Mouse (Mus musculus): Measurements from ENCODE around the gene Ehhadh. TPM values are rescaled to one million over a fixed set of nuclear protein-coding genes. Genes with fewer than 3 reads are reported as not detected.
"Not testable (repeated sequence)": the region's sequence is repeated elsewhere in the genome, so short reads cannot be mapped to it uniquely, and the experiment has no call there.

The Ehhadh gene
- polyA plus RNA-seq, 1 experiment from 2014 or later: 9.9 TPM

DNA sequence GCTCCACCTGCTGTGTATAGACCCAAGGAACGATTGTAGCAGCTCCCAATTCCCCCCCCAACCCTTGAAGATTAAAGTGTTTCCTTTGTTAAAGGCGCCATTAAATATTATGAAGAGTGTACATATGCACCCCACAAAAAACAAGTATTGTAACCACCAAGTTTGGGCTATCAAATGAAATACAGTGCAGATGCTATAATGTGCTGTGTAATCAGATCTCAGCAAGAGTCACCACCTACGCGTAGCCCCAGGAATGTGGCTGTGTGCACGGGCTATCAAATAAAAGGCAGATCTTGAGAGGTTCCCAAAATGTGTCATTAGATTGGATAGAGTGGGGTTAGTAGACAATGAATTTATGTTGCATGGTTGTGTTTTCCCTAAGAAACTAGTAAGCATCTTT, 7.5 kb upstream of the Ehhadh start:
- DNase-seq (ENCODE audit: low spot score): peak; percentile 30

DNA sequence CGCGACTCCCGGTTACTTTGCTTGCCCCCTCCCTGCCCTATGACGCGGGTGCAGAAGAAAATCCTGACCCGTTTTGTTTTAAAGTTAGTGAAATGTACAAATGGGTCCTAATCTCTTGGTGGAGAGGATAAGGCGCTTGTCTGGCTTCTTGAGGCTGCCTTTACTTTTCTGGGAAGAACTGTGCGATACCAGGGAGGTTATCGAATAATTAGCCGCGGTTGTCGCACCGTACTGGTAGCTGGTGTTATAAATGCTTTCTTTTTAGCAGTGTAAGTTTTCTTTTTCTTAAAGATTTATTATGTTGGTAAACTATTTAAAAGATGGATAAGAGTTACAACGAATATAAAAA, 7.1 kb upstream of the Ehhadh start:
- DNase-seq (ENCODE audit: low spot score): no peak

DNA sequence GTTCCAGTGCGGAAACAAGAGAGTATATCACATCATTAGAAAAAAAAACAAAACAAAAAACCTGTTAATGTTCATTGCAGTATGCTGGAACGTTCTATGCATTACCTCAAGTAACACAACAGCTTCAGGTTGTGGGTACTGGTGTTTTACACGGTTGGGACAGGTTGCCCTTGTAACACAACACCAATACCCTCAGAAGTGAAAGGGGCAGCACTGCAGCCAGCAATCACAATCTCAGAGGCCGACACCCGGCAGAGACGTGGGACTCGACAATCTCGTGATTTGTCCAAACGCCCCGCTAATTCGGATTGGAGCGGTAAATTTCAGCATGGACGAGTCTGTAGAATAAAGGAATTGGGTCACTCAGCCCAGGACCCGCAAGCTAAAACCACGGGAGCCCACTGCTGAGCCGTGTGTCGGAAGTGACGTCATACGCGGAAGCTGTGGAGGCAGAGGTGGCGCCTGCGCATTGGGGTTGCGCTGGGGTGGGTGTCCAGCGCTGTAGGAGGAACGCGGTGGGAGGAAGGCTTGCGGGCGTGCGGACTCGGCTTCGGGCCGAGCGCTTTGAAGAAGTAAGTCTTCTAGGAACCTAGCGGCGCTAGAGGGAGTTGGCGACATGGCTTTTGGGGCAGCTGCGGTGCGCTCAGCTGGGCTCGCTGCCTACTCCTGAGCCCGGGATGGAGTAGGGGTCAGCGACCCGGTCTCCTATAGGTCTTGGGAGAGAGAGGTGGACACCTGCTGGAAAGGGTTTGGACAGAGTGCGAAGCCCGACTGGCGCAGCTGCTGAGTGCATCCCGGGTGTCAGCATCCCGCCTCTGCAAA, 6.5 kb upstream of the Ehhadh start, which contains the start of gene Map3k13:
Map3k13 (plus strand) TSS at position 472 of the 822 bp plus-strand sequence.
- peak; percentile 94 for DNase-seq (ENCODE audit: low spot score)

DNA sequence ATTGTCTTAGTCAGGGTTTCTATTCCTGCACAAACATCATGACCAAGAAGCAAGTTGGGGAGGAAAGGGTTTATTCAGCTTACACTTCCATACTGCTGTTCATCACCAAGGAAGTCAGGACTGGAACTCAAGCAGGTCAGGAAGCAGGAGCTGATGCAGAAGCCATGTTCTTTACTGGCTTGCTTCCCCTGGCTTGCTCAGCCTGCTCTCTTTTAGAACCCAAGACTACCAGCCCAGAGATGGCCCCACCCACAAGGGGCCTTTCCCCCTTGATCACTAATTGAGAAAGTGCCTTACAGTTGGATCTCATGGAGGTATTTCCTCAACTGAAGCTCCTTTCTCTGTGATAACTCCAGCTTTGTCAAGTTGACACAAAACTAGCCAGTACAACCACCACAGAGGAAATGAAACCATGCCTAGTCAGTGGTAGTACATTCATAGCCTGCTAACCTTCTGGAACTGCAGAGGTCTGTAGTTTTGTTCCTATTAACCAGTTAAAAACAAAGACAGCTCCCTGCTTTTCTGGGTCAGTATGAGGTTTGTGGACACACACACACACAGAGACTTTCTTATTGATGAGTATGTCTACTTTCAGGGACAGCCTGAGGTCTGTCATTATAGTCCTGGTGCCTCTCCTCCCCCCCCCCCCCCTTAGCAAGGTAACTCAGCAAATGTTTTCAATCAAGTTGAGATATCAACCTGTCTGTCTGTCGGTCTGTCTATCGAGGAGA, 5.6 kb upstream of the Ehhadh start:
- not testable (repeated sequence) for DNase-seq (ENCODE audit: low spot score)

DNA sequence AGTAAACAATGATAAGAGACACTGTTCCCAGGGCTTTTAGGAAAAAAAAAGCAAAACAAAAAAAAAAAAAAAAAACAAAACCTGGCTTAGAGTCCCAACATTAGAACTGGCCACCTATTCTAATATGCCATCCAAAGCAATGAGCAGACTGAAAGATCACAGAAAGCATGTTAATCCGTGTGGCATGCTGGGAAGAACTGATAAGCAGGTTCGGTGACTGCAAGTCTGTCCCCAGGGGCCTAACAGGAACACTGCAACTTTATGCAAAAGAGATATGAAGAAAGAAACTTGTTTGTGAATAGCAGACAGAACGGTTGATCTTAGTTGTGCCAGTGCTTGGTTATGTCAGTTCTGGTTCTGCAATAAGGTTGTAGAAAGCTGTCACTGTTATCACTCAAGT, 4.2 kb upstream of the Ehhadh start:
- DNase-seq (ENCODE audit: low spot score): no peak

DNA sequence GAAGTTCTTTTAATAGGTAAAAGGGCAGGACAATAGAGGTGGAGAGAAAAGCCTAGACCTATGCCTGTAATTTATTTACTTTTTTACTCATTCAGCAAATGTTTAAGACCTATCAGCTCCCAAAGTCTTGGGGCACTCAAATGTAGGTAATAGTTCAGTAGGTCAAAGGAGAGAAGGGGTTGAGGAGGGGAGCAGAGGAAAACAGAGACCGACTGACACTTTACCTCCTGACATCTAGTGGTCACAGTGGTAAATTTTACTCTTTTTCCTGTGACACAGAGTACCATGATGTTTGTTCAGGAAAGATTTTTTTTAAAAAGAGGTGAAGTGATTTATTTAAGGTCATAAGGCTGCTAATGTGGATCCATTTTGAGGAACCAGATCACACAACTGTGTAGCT, 2.9 kb upstream of the Ehhadh start:
- no peak for DNase-seq (ENCODE audit: low spot score)

DNA sequence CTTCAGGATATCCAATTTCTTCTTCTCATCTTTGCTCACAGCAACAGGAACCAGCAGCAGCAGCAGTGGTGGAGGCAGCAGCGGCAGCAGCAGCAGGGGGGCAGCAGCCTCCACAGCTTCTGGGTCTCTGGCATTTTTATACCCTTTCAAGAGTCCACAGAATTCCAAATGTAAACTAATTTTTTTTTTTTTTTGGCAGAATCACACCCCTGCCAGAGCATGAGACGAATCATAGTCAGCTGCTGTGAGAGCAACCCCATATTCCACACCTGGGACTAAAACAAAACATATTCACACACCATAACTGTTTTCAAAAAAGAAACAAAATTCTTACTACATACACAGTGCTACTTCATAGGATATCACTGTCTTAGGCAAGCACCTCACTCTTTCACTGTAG, 1.6 kb upstream of the Ehhadh start:
- DNase-seq (ENCODE audit: low spot score): no peak

DNA sequence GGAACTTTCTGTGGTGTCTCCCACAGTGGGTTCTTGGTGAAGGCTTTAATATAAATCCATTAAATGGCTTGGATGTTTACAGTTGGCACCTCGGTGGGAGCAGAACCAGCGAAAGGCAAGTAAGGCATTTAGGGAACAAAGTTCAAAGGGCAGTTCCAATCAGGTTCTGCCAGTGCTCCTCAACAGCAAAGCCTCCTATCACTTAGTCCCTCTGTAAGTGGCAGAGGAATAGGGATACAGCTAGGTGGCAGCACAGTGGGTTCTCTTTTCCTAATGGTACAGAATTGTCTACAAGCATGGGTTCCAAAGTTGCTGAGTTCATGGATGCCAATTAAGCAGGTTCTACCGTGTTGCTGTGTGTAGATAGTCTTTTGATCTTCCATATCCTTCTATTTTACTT, 974 bp upstream of the Ehhadh start:
- no peak for DNase-seq (ENCODE audit: low spot score)

DNA sequence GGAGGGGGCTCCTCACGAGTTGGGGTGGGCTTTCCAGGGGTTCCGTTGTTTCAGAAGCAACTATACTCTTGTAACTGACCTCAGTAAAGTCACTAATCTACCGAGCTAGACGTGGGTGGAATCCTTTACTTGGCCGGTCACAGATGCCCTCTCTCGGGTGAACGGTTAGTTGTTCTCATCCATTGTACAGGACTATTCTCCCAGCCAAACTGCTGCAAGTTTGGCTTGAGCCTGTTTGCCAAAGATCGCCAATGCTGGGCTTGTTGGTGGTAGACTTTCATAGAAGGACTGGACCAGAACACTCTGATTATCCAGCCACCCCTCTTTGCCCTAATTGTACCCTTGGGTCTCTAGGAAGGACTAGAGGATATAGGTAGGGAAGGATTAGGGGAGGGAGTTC, 1.3 kb downstream of the Ehhadh start:
- no peak for DNase-seq (ENCODE audit: low spot score)

DNA sequence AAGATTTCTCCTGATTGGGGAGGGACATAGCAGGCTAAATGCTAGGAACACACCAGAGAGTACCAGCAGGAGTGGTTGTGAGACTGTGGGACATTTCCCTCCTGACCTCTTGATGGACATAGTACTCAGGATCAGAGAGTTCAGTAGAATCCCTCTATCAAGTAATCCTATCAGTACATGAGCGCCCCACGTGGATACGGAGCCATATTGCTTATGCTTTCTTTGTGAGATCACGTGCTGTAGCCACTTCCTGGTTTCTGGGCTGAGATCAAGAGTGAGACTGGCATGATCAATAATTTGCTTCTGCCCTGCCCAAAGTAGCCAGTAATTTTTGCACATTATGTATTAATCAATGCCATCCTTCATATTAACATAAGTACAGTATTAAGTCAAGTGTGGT, 2.6 kb downstream of the Ehhadh start:
- DNase-seq (ENCODE audit: low spot score): no peak

DNA sequence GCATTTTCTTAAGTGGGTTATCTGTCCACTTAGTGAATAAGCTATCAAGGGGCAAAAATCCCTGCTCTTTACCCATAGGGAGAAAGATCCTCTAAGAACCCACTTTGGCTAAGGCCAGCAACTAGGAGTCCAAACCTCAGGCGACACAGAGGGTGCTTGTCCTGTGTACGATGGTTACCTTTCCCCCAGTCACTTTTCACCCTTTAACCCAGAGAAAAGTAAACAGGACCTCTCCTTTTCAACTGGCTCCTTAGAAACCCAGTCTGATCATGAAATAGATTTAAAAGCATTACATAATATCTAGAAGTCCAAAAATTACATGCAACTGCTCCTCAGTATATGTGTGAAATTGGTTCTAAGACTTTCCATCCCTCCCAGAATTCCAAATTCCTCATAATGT, 4.8 kb downstream of the Ehhadh start:
- no peak for DNase-seq (ENCODE audit: low spot score)

DNA sequence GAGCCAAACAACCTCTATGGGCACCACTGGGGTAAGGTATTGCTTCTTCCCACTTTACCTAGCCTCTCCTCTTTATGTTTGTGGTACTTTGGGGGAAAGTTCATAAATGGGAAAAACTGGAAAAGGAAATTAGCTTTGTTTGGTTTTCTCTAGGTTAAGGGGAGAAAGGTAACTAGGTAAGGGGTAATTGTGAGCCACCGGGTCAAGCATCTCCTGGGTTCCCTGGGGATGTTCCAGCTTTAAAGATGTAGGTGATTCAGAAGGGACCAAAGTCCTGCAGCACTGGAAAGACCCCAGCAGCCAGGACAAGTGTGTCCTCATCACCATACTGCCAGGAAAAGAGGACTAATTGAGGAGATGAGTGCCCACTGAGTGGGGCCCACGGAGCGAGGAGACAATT, 5.7 kb downstream of the Ehhadh start:
- no peak for DNase-seq (ENCODE audit: low spot score)

DNA sequence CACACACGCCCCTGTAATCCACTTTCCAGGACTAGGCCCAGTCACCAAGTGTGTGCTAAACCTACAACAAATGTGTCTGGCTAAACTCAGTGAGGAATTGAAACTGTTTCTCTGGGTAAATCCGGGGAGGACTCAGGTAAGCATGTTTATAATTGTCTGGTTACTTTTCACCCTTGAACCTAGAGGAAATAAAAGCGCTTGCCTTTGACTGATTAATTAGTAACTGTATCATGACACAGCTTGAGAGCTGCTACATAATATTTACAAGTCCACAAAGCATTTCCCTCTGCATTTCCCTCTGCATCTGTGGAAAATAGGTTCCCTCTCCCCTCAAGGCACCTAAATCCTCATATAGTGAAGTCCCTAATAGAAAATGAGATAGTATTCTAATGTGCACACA, 6.3 kb downstream of the Ehhadh start:
- no peak for DNase-seq (ENCODE audit: low spot score)

DNA sequence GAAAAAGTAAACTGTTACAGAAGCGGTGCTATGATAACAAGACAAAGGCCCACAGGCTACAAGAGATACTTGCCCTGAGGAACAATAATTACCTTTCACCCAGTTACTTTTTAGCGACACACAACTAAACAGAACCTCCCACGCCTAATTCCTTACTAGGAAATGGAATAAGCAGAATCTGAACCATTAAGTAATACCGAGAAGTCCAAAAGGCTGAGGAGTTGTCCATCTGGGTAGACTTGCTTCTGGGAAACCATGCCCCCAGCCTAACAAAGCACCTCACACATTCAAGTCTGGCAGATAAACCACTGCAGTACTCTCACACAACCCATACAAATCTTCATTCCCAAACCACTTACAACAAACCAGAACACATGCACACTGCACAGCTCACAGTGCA, 8.5 kb downstream of the Ehhadh start:
- no peak for DNase-seq (ENCODE audit: low spot score)

DNA sequence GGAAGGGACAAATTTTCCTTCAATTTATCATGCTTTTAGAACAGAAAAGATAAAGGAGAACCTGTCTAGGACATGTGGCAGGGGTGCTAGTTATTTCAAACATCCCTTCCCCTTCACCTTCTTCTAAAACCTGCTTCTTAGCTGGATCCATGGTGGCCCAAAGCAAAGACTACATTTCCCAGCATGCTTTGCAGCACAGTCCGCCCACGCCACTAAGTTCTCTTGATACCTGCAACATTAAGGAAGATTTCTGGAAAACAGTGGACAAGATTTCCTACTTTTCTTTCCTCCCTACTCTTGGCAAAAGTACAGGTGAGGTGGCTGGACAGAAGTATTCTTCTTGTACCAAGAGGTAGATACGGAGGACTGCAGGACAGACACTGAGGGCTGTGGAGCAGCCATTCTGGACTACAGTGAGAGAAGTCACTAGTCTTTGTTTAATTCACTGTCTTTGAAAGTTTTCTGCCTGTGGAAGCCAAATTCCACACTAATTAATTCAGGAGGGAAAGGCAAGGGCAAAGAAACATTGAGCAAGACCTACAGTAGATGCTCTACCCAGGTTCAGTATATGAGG, 9.2 kb downstream of the Ehhadh start:
- DNase-seq (ENCODE audit: low spot score): peak; percentile 37

DNA sequence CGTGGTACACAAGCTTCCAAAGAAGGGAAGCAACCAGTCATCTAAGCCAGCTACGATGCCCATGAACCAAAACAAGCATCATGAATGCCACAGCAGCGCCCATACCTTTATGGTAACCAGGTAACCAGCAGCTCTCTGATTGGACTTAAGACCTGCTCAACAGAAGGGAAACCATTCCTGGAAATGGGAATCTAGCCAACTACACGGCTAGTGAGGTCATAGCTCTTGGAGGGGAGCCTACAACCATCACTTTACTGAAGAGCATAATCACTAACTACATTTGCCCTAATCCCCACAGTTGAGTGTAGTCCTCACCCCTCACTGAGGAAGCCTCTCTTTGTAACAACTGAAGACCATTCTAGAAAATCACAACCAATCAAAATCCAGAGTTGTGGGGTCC, 12.9 kb downstream of the Ehhadh start:
- DNase-seq (ENCODE audit: low spot score): no peak

DNA sequence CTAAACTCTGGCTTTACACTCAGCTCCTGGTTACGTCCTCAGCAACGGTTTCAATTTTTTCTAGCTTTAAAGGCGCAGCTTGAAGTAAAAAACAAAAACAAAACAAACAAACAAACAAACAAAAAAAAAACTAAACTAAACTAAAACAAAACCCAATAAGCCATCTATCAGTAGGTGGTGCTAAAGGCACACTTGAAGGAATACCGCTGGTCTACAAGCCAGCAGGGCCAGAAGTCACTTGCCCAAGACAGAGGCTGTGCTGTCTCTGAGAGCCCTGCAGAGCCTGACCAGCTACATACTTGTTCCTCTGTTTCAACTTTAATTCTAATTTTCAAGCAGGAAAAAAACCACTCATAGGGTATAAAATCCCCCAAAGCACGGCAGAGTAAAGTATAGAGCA, 17.9 kb downstream of the Ehhadh start:
- DNase-seq (ENCODE audit: low spot score): no peak

DNA sequence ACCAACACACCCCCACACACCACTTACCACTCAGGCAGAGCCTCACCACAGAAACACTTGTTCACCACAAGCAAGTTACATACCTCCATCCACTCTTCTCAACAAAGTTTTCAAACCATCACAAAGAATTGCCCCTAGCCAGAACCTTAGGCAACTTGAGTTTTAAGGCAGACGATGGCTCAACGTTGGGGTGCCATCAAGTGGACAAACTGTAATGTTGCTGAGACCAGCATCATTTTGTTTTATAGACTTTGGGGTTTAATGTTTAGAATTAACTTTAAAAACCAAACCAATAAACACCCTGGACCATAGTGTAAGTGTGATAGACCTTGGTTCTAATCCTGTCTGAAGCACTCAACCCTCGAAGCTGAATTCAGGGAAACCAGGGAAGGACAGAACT, 19.4 kb downstream of the Ehhadh start:
- DNase-seq (ENCODE audit: low spot score): no peak

DNA sequence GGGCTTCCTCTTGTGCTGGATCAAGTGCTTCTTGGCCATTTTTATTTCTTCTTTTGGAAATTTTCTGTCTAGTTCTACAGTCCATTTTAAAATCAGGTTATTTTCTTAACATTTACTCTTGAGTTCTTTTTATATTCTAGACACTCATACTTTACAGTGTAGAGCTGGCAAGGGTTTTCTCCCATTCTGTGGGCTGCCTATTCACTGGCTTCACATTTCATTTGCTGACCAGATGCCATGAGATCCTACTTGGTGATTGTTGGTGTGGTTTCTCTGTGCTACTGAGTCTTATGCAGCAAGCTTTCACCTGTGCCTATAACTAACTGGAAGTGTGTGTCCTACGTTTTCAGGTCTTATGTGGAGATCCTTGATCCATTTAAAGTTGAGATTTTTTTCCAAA, 29.2 kb downstream of the Ehhadh start:
- DNase-seq (ENCODE audit: low spot score): no peak

DNA sequence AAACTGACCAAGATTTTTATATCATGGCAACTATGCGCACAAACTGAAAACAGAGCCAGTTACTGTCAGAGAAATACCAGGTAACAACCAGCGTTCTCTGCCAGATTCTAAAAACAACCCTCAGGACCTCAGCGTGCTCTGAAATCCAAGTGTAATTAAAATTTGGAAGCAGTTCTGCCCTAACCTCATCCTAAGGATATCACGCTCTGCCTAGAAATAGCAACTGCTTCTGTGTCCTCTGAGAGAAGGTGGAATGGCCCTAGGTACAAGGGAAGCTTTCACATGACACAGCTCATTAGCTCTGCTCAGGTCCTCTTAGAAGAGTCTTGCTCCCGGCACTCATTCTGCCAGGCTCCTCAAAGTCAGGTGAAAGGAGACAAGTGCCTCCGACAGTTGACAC, 44.2 kb downstream of the Ehhadh start:
- DNase-seq (ENCODE audit: low spot score): no peak

DNA sequence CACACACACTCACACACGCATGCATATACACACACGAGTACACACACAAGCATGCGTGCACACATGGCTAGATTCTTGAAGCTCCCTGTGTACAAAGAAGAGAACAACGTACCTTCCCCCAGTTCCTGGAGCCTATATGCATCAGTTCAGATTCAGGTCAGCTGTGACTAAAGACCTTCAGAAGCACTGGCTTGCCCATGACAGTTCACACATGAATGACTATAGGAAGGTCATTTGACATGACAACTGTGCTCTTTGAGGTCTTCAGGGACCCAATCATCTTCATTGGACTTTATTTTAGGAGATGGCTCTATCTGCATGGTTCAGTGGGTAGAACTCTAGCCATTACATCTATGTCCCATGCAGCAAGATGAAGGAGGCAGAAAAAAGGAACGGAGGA, 44.7 kb downstream of the Ehhadh start:
- no peak for DNase-seq (ENCODE audit: low spot score)

DNA sequence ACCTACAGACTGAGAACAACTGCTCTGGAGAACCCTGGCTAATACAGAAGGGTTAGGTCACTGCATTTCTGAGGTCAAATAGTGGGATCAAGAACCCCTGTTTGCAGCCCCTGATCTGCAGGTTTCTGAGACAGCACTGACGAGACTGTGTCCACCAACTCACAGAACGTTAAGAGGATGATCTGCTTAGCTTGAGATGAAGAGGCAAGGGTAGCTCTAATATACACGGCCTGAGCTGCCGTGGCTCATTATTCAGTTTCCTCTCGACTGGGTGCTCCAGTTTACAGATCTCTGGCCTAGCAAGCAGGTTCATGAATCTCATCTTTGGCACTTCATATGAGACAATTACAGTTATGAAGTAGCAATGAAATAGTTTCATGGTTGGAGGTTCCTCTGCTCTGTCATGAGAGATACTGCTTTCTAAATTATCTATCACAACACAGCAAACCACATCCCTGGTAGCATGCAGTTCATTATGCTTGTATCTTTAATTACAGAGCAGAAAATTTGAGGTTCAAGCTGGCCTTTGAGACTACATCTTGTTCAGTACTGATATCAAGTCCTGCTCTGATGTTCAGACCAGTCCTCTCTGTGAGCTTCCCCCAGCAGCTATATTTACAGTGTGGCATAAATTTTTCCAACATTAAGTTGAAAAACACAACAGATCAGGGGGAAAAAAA, 45.3 kb downstream of the Ehhadh start:
- no peak for DNase-seq (ENCODE audit: low spot score)

Data from thymus, postnatal 0 days (tissue).